25 mouse cellular contexts compared by ENCODE assay signal in the genomic region with DNA sequence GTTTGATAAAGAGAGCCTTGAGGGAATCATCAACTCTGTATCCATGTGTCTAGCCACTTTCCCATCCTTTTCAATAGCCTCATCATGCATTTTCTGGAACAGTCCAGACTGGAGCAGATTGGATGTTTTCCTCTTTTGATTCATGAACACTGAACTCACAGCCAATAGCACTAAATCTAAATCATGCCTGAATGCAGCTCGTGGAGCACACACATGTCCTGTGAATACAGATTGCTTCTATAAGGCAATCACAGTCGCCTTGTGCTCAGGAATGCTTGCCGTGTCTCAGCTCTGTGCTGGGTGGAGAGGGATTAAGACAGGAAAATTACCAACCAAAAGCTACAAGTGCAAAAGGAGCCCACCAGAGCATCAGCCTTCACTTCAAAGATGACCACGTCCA.
DNase-seq lines count a peak whose midpoint lies in the region; ATAC-seq and TF ChIP-seq lines count a peak whose summit lies in the region.
"Had no signal": no experiment of that assay in that cellular context is flagged by ENCODE, and none has a peak within 500 bp of the region (broad histone marks: within the 10 kb centered on the region; RNA-seq: fewer than 3 reads in every experiment).

No protein-coding gene starts in this region.

- no peaks in the 10 kb centered on the region for H3K9me3 ChIP-seq in forebrain, embryonic 16.5 days (ENCODE audit: control insufficient read depth, low read length)
- no peaks in the 10 kb centered on the region for H3K9me3 ChIP-seq in forebrain, embryonic 14.5 days (replicated peaks; ENCODE audit: control insufficient read depth, low read length)
- no peaks in the 10 kb centered on the region for H3K9me3 ChIP-seq in hindbrain, postnatal 0 days (ENCODE audit: low read length)
- H3K9me3 ChIP-seq in hindbrain, embryonic 14.5 days (ENCODE audit: control insufficient read depth, low read length) = no peaks in the 10 kb centered on the region
- no peaks in the 10 kb centered on the region for H3K9me3 ChIP-seq in neural tube, embryonic 14.5 days (ENCODE audit: control insufficient read depth, low read length)
- H3K9me3 ChIP-seq: embryonic facial prominence, embryonic 13.5 days; forebrain, embryonic 10.5 days; forebrain, embryonic 15.5 days; G1E; hindbrain, embryonic 13.5 days; intestine, embryonic 15.5 days had no signal

- H3K27ac ChIP-seq in forebrain, embryonic 16.5 days (ENCODE audit: low read length) = no peak overlapping the region
- no peak overlapping the region for H3K27ac ChIP-seq in forebrain, embryonic 14.5 days (ENCODE audit: low read depth, low read length)
- no peak overlapping the region for H3K27ac ChIP-seq in hindbrain, postnatal 0 days
- no peak overlapping the region for H3K27ac ChIP-seq in hindbrain, embryonic 14.5 days
- no peak overlapping the region for H3K27ac ChIP-seq in neural tube, embryonic 14.5 days (ENCODE audit: low read depth, low read length)
- H3K27ac ChIP-seq: embryonic facial prominence, embryonic 13.5 days; forebrain, embryonic 10.5 days; forebrain, embryonic 15.5 days; gastrocnemius, adult 2 months; hindbrain, embryonic 13.5 days; intestine, embryonic 15.5 days had no signal

- H3K4me3 ChIP-seq in forebrain, embryonic 16.5 days (replicated peaks; ENCODE audit: low read length) = no peak overlapping the region
- H3K4me3 ChIP-seq in forebrain, embryonic 14.5 days (ENCODE audit: low read depth, low read length) = no peak overlapping the region
- H3K4me3 ChIP-seq in hindbrain, postnatal 0 days (ENCODE audit: low read length) = no peak overlapping the region
- H3K4me3 ChIP-seq in hindbrain, embryonic 14.5 days (replicated peaks; ENCODE audit: low read length) = no peak overlapping the region
- H3K4me3 ChIP-seq in neural tube, embryonic 14.5 days (ENCODE audit: low read depth, low read length) = no peak overlapping the region
- H3K4me3 ChIP-seq: embryonic facial prominence, embryonic 13.5 days; forebrain, embryonic 10.5 days; forebrain, embryonic 15.5 days; gastrocnemius, adult 2 months; hindbrain, embryonic 13.5 days; intestine, embryonic 15.5 days had no signal

- no peaks in the 10 kb centered on the region for H3K36me3 ChIP-seq in forebrain, embryonic 16.5 days (ENCODE audit: control insufficient read depth, insufficient read depth)
- no peaks in the 10 kb centered on the region for H3K36me3 ChIP-seq in forebrain, embryonic 14.5 days (ENCODE audit: control insufficient read depth, insufficient read depth, low read length)
- no peaks in the 10 kb centered on the region for H3K36me3 ChIP-seq in hindbrain, postnatal 0 days (ENCODE audit: insufficient read depth, low read length)
- no peaks in the 10 kb centered on the region for H3K36me3 ChIP-seq in hindbrain, embryonic 14.5 days (replicated peaks; ENCODE audit: control insufficient read depth, insufficient read depth)
- H3K36me3 ChIP-seq in neural tube, embryonic 14.5 days (ENCODE audit: control insufficient read depth, insufficient read depth, low read length) = no peaks in the 10 kb centered on the region
- H3K36me3 ChIP-seq: embryonic facial prominence, embryonic 13.5 days; forebrain, embryonic 10.5 days; forebrain, embryonic 15.5 days; G1E; hindbrain, embryonic 13.5 days; intestine, embryonic 15.5 days had no signal

- DNase-seq in forebrain, embryonic 14.5 days (ENCODE audit: low spot score) = no peak
- peak; percentile 15 for DNase-seq in hindbrain, postnatal 0 days (ENCODE audit: low spot score)
- DNase-seq in hindbrain, embryonic 14.5 days (ENCODE audit: low spot score) = no peak
- DNase-seq in neural tube, embryonic 10.5 days (ENCODE audit: extremely low spot score, low spot score) = no peak
- no peak for DNase-seq in adrenal gland, adult 8-10 months
- DNase-seq: adrenal gland, postnatal 14 days; B cell, adult 2 months; cerebellum, adult 11 months; cerebellum, adult 2 months; cerebellum, adult 9-11 months; cerebellum, postnatal 25 days; gastrocnemius, adult 2 months; gastrocnemius, postnatal 14 days; heart, adult 11 months had no signal

- WGBS in forebrain, embryonic 16.5 days = 73% methylated on average over 4 of the region's 4 CpGs
- WGBS in forebrain, embryonic 14.5 days = 79% methylated on average over 4 of the region's 4 CpGs
- 68% methylated on average over 4 of the region's 4 CpGs for WGBS in hindbrain, postnatal 0 days
- 67% methylated on average over 4 of the region's 4 CpGs for WGBS in hindbrain, embryonic 14.5 days
- 53% methylated on average over 4 of the region's 4 CpGs for WGBS in neural tube, embryonic 14.5 days

- no peak for TF ChIP-seq CTCF in hindbrain, postnatal 0 days (IDR thresholded peaks at IDR 0.05; ENCODE audit: low read depth)

- peak; percentile 31; the same call in 1 of the 2 replicates for ATAC-seq in forebrain, embryonic 16.5 days
- no peak for ATAC-seq in forebrain, embryonic 14.5 days
- 0 out of 2 replicates have a peak, but pooled peaks have one; percentile 38 for ATAC-seq in hindbrain, postnatal 0 days
- no peak; the same call in 1 of the 2 replicates for ATAC-seq in hindbrain, embryonic 14.5 days (ENCODE audit: low FRiP score)
- ATAC-seq in neural tube, embryonic 14.5 days (ENCODE audit: low read depth) = peak; percentile 68; the same call in 1 of the 2 replicates
- ATAC-seq: forebrain, embryonic 15.5 days; intestine, embryonic 15.5 days; Patski had no signal

- no peaks in the 10 kb centered on the region for H3K4me1 ChIP-seq in forebrain, embryonic 16.5 days (replicated peaks; ENCODE audit: control insufficient read depth, insufficient read depth, low read length)
- no peaks in the 10 kb centered on the region for H3K4me1 ChIP-seq in forebrain, embryonic 14.5 days (ENCODE audit: control insufficient read depth, insufficient read depth, low read length)
- H3K4me1 ChIP-seq in hindbrain, postnatal 0 days (ENCODE audit: insufficient read depth, low read length) = no peaks in the 10 kb centered on the region
- no peaks in the 10 kb centered on the region for H3K4me1 ChIP-seq in hindbrain, embryonic 14.5 days (replicated peaks; ENCODE audit: control insufficient read depth, insufficient read depth, low read length)
- H3K4me1 ChIP-seq in neural tube, embryonic 14.5 days (ENCODE audit: control insufficient read depth, insufficient read depth, low read length) = no peaks in the 10 kb centered on the region
- H3K4me1 ChIP-seq: embryonic facial prominence, embryonic 13.5 days; forebrain, embryonic 10.5 days; forebrain, embryonic 15.5 days; hindbrain, embryonic 13.5 days; intestine, embryonic 15.5 days had no signal

- no peak overlapping the region for H3K9ac ChIP-seq in forebrain, embryonic 16.5 days (replicated peaks; ENCODE audit: low read depth, low read length)
- no peak overlapping the region for H3K9ac ChIP-seq in forebrain, embryonic 14.5 days (ENCODE audit: low read length)
- no peak overlapping the region for H3K9ac ChIP-seq in hindbrain, postnatal 0 days (replicated peaks; ENCODE audit: low read length)
- H3K9ac ChIP-seq in hindbrain, embryonic 14.5 days = no peak overlapping the region
- no peak overlapping the region for H3K9ac ChIP-seq in neural tube, embryonic 14.5 days (replicated peaks; ENCODE audit: low read depth, low read length)
- H3K9ac ChIP-seq: embryonic facial prominence, embryonic 13.5 days; forebrain, embryonic 15.5 days; hindbrain, embryonic 13.5 days; intestine, embryonic 15.5 days had no signal

- H3K4me2 ChIP-seq in forebrain, embryonic 16.5 days (ENCODE audit: low read length) = no peak overlapping the region
- H3K4me2 ChIP-seq in forebrain, embryonic 14.5 days (ENCODE audit: low read length) = no peak overlapping the region
- H3K4me2 ChIP-seq in hindbrain, postnatal 0 days (ENCODE audit: low read depth, low read length) = no peak overlapping the region
- H3K4me2 ChIP-seq in hindbrain, embryonic 14.5 days (replicated peaks) = no peak overlapping the region
- no peak overlapping the region for H3K4me2 ChIP-seq in neural tube, embryonic 14.5 days (ENCODE audit: low read depth, low read length)
- H3K4me2 ChIP-seq: embryonic facial prominence, embryonic 13.5 days; forebrain, embryonic 15.5 days; heart, embryonic 11.5 days; hindbrain, embryonic 13.5 days; intestine, embryonic 15.5 days had no signal

- no peaks in the 10 kb centered on the region for H3K27me3 ChIP-seq in forebrain, embryonic 16.5 days (replicated peaks; ENCODE audit: control insufficient read depth, insufficient read depth, low read length)
- H3K27me3 ChIP-seq in forebrain, embryonic 14.5 days (replicated peaks; ENCODE audit: control insufficient read depth, insufficient read depth, low read length) = no peaks in the 10 kb centered on the region
- no peaks in the 10 kb centered on the region for H3K27me3 ChIP-seq in hindbrain, postnatal 0 days (ENCODE audit: insufficient read depth, low read length)
- H3K27me3 ChIP-seq in hindbrain, embryonic 14.5 days (ENCODE audit: control insufficient read depth, insufficient read depth, low read length) = no peaks in the 10 kb centered on the region
- no peaks in the 10 kb centered on the region for H3K27me3 ChIP-seq in neural tube, embryonic 14.5 days (ENCODE audit: control insufficient read depth, insufficient read depth, low read length)
- H3K27me3 ChIP-seq: CH12.LX; embryonic facial prominence, embryonic 13.5 days; forebrain, embryonic 15.5 days; hindbrain, embryonic 13.5 days; intestine, embryonic 15.5 days; Patski had no signal

Comparison
In these comparisons a context has a peak if more than half of its experiments do, and no peak if none do; other contexts are left out.
1. ATAC-seq: peak in forebrain, embryonic 16.5 days (single experiment), hindbrain, postnatal 0 days (single experiment) and neural tube, embryonic 14.5 days (single experiment); none in forebrain, embryonic 14.5 days (single experiment) and hindbrain, embryonic 14.5 days (single experiment).